Mouse (Mus musculus) layer of hippocampus, postnatal 14 days (tissue): ENCODE data around the gene Dnajc10. TPM values are rescaled to one million over a fixed set of nuclear protein-coding genes. Genes with fewer than 3 reads are reported as not detected.

Experiments
- DNase-seq, 2 experiments: peaks; one replicate each; pipeline ENCODE4 v3.0.0; 2021 to 2022; ENCODE audit warnings: low spot score in 2 of 2, mixed read lengths in 1 of 2
- long read RNA-seq, 2 experiments: library from polyadenylated mRNA; stranded (forward); transcript quantifications; one replicate each; pipeline ENCODE4 v2.0.0; 2021
- total RNA-seq, 2 experiments: library from RNA; stranded (reverse); gene quantifications; 2 replicates each; pipeline ENCODE4 v1.2.3; 2021

The Dnajc10 gene
- 10 to 100 TPM; 55.0 to 61.2 TPM for total RNA-seq
- long read RNA-seq, experiment 1, full-length matches to known transcripts, result 67 of 80 reads
- long read RNA-seq, experiment 1, partial matches to known transcripts, result 4 of 80 reads
- long read RNA-seq, experiment 1, other reads (novel, unspliced or antisense), result 9 of 80 reads
- long read RNA-seq, experiment 2, full-length matches to known transcripts, result 61 of 70 reads
- long read RNA-seq, experiment 2, partial matches to known transcripts, result 4 of 70 reads
- long read RNA-seq, experiment 2, other reads (novel, unspliced or antisense), result 5 of 70 reads

- peak; percentile 91 to 94 for DNase-seq
Measured at GRCm38 (mm10) chr2:80315242-80316161, at the start of gene Dnajc10. Gene Dnajc10 (plus strand): TSS chr2:80315466.

DNA sequence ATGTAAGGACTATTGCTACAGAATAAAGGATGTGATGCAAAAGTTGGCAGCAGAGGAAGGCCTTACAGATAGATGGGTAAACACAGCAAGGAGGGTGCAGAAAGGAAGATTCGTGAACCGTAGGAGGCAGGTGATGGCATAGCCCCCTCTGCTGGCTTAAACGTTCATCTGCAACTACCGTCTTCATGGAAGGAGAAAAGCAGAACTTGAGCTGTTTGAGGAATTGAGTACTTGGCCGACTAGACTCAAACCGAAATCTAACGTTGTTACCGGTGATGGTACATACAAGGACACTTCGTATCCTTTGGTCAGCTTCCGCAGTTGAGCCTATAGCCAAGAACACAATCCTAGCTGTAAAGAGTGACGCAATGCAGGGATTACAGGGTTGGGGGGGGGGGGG is 48.4 kb upstream of the Dnajc10 start:
- peak; percentile 72 to 86 for DNase-seq

GRCm38 (mm10) chr2:80268053-80268452 is 47.2 kb upstream of the Dnajc10 start:
- peak in 1 of 2 experiments; percentile 61 for DNase-seq

- DNase-seq, result no peak
Measured at GRCm38 (mm10) chr2:80271431-80271830, 43.8 kb upstream of the Dnajc10 start.

DNA sequence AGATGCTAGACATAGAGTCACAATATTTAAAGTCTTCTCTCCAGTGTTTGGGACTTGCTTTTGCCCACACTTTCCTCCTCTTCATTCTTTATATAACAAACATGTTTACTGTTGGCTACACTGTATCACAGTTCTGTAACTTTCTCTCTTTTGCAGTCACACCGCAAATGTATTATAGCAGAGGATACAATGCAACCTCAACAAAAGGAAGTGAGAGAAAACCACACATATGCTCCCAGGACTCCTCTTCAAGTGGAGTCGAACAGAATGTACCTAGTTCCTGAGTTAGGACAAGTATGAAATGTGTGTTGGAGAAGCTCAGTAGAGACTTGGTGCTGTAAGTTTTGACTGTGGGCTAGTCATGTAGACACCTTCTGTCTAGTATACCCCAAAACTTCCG is 42.2 kb upstream of the Dnajc10 start:
- DNase-seq, result no peak

- no peak for DNase-seq
Measured at GRCm38 (mm10) chr2:80273763-80274162, 41.5 kb upstream of the Dnajc10 start.

- peak in 1 of 2 experiments; percentile 20 for DNase-seq
Measured at GRCm38 (mm10) chr2:80275136-80275535, 40.1 kb upstream of the Dnajc10 start.

GRCm38 (mm10) chr2:80282214-80282613 is 33.1 kb upstream of the Dnajc10 start:
- DNase-seq, result no peak

DNA sequence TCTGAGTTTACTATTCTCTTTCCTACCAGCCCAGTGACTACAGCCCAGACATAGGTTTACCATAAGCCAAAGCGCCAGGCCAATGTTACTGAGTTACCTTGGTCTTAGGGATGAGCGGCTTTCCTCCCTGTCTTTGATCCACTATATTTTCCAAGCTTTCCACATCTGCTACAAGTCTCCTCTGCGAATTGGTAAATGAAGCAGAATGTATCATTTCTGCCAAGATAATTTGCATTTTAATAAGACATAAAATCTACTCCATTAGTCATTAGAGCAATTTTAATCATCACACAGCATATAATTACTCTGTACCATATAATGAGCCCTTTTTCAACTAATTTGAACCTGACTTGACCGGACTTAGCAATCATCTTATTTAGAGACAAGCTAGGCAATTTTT is 28.9 kb upstream of the Dnajc10 start:
- DNase-seq, result no peak

DNA sequence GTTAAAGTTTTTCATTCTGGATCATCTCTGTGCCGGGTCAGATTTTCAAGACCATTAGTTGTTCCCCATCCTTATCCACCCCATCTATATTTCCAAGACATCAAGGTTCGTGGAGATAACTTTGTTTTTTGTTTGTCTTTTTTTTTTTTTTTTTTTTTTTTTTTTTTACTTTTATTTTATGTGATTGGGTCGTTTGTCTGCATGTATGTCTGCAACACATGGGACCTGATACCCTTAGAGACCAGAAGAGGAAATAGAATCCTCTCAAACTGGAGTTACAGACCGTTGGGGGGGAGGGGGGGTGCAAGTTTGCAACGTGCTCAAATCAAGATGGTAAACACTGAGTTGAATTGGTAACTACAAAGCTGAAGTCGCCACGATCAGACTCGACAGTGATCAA is 23.1 kb upstream of the Dnajc10 start, which contains the start of gene Prdx6b:
Gene Prdx6b, plus strand, starts transcription at position 301 of the 400 bp plus-strand sequence.
- DNase-seq, result no peak

- no peak for DNase-seq
Measured at GRCm38 (mm10) chr2:80298334-80298733, 16.9 kb upstream of the Dnajc10 start.

DNA sequence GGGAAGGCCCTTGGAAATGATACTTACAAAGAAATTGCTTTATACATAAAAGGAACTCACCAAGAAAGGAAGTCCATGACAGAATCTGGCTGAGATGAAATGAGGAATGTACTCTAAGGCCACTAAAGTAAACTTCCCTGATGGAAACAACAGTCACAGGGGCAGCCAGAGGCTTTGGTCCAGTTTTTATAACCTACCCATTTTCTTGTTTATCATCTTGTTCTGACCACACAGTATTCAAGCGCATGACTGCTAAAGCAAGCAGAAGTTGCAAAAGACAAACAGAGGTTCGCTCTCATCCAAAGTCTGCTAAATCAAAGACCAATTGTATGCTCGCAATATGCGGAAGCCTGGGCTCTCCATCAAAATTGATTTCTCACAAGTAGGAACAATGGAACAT is 14.5 kb upstream of the Dnajc10 start:
- no peak for DNase-seq

- DNase-seq, result no peak
Measured at GRCm38 (mm10) chr2:80303957-80304356, 11.3 kb upstream of the Dnajc10 start.

DNA sequence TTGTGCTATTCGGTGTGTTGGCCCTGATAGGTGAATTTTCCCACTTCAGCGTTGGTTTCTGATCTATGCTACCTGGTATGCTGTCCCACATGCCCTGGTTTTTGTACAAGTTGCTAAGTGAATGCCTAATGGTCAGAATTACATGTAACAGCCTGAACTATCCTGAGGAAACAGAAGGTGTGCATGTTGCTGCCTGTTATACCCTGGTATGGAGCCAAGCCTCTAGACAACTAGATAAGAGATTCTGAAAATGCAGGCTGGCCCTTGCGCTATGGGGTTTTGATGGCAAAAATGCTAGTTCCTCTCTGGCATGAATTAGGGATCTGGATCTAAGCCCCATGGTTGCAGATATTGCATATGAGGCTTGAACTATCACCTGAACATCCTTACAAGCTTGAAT is 7.6 kb upstream of the Dnajc10 start:
- no peak for DNase-seq

DNA sequence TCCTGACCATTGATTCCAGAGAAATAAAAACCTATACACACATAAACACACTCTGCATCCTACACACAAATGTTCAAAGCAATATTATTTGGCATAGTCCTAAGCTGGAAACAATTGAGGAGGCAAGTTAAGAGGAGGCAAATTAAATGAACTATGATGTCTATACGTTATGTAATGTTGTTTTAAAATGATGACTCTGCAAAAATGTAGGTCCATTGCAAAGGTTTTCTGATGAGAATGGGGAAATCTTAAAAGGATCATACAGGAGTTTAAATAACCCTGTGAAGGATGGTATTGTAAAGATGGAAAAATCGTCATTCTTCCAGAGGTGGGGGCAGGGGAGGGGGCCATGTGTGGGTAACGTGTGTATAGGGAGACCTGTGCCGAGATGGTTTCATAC is 5.5 kb upstream of the Dnajc10 start:
- no peak for DNase-seq

DNA sequence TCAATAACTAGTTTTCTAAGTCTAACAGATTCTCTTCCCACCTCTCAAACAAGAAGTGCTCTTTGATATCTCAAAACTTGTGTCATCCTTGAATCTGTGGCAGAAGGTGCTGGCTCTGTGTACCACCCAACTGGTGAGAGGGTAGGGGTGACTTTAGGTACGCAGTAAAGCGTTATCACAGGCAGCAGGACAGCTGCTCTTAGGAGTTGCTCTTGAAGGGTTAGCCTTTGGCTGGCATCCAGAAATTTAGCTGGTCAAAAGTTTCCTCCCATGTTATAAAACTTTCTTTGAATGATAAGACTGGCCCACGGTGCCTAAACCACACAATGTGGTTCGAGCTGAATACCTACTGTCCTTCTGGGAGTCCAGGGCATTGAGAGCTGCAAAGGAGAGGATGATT is 4.5 kb upstream of the Dnajc10 start:
- no peak for DNase-seq

- DNase-seq, result no peak
Measured at GRCm38 (mm10) chr2:80311350-80311749, 3.9 kb upstream of the Dnajc10 start.

GRCm38 (mm10) chr2:80314201-80314600 is 1.1 kb upstream of the Dnajc10 start:
- DNase-seq, result no peak

DNA sequence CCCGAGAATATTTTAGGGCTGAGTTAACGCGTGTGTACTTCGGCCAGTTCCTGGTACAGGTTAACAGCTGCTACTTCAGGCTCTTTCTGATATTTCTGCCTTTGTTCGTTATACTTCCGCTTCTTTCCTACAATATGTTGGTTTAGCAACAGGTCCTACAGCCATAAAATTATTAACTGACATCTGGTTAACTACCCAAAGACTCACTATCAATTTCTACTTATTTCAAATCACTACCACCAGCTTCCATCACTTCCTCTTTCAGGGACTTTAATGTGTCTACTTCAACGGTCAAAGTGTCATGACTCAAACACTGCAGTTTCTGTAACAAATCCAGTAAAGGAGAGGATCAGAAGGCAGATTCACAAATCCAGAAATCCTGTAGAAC is 418 bp upstream of the Dnajc10 start:
- no peak for DNase-seq

GRCm38 (mm10) chr2:80322878-80323277 is 7.6 kb downstream of the Dnajc10 start:
- no peak for DNase-seq

GRCm38 (mm10) chr2:80325779-80326178 is 10.5 kb downstream of the Dnajc10 start:
- no peak for DNase-seq

- no peak for DNase-seq
Measured at GRCm38 (mm10) chr2:80327272-80327671, 12.0 kb downstream of the Dnajc10 start.
